Mouse (Mus musculus): ENCODE data around the gene Ripor2.

DNA sequence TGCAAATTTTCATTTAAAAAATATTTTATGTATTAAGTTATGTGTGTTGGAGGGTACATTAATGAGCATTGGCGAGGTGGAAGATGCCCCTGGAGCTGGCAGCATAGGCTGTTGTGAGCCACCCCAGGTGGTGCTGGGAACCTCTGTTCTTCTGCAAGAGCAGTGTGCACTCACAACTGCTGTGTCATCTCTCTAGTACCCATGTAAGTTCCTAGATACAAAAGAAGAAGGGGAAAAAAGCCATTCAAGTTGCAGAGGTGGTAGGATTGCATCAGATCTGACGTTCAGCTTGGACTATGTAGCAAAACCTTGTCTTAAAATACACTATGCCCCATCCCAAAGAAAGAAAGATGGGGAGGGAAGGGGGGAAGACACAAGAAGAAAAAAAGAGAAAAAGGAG is 65.5 kb downstream of the Ripor2 start:
- TF ChIP-seq POLR2A (IDR thresholded peaks at IDR 0.05; ENCODE audit: low read depth, low read length) (no peak), CTCF (IDR thresholded peaks at IDR 0.05; ENCODE audit: borderline replicate concordance, insufficient read depth, low read length) (no peak)

Data from embryonic fibroblast, embryonic 13.5 days (primary cell).